In the genomic region with DNA sequence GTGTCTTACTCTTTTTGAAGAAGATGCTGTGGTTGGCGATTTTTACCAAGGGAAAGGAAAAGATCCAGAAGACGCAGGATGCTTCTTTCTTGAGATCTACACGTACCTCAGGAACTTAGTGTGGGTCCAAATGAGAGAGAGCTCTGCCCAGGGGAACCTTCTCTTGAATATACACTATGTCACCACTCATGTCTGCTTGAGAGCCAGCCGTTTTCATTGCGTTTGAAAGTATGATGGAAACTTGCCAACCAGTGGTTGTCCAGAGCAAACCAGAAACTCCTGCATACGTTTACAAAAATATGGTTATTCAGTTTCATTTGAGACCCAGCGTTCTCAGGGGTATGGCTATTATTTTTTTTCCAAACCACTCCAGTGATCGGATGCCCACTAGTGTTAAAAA, we compare ENCODE assay signal across 21 mouse cellular contexts. TPM values are rescaled to one million over a fixed set of nuclear protein-coding genes. Genes with fewer than 3 reads are reported as not detected.
"Had no signal": no experiment of that assay in that cellular context is flagged by ENCODE, and none has a peak within 500 bp of the region (broad histone marks: within the 10 kb centered on the region; RNA-seq: fewer than 3 reads in every experiment).

No protein-coding gene starts in this region.

- DNase-seq: retina, postnatal 1 day; right cerebral cortex, adult 18-20 months; right cerebral cortex, postnatal 14 days; right cerebral cortex, postnatal 25 days; right cerebral cortex, postnatal 4 days; spleen, adult 18-20 months; thymus, adult 18-20 months; thymus, adult 2 months; thymus, postnatal 14 days; thymus, postnatal 25 days; thymus, postnatal 36 days; thymus, postnatal 4 days had no signal

- H3K4me3 ChIP-seq: neural tube, embryonic 15.5 days; stomach, embryonic 15.5 days had no signal

- H3K9me3 ChIP-seq: neural tube, embryonic 15.5 days; stomach, embryonic 15.5 days had no signal

- H3K4me2 ChIP-seq: neural tube, embryonic 15.5 days; stomach, embryonic 15.5 days had no signal

- H3K36me3 ChIP-seq: neural tube, embryonic 15.5 days; stomach, embryonic 15.5 days had no signal

- H3K27ac ChIP-seq: neural tube, embryonic 15.5 days; stomach, embryonic 15.5 days had no signal

- H3K9ac ChIP-seq: neural tube, embryonic 15.5 days; stomach, embryonic 15.5 days had no signal

- H3K4me1 ChIP-seq: neural tube, embryonic 15.5 days; stomach, embryonic 15.5 days had no signal

- H3K27me3 ChIP-seq: neural tube, embryonic 15.5 days; stomach, embryonic 15.5 days had no signal

RNA-seq across cellular contexts. Expression of gene Daw1, which starts 18.0 kb away (rescaled TPM):
- polyA plus RNA-seq: small intestine, adult 2 months; spleen, adult 2 months; stomach, embryonic 14.5 days; stomach, embryonic 16.5 days; thymus, adult 2 months had no signal

RNA-seq across cellular contexts. Expression of gene Ccl20, which starts 24.9 kb away (rescaled TPM):
- polyA plus RNA-seq: neural tube, embryonic 14.5 days; neural tube, embryonic 15.5 days; spleen, adult 2 months; testis, adult 2 months; urinary bladder, adult 2 months had no signal
